In genomic region chr1:189700990-189701389, GRCm38 (mm10) we compare ENCODE assay signal across 8 mouse cellular contexts. TPM values are rescaled to one million over a fixed set of nuclear protein-coding genes. Genes with fewer than 3 reads are reported as not detected.
A peak's percentile ranks its signal among the peaks of the same experiment; 100 is the strongest.
DNase-seq lines count a peak whose midpoint lies in the region; ATAC-seq and TF ChIP-seq lines count a peak whose summit lies in the region.

No protein-coding gene starts in this region.

- no peaks in the 10 kb centered on the region for H3K9me3 ChIP-seq in limb, embryonic 14.5 days (ENCODE audit: control insufficient read depth, low read length)
- no peaks in the 10 kb centered on the region for H3K9me3 ChIP-seq in neural tube, embryonic 11.5 days (ENCODE audit: control insufficient read depth, low read length)

- peak; percentile 67; the same call in 1 of the 2 replicates for ATAC-seq in limb, embryonic 14.5 days (ENCODE audit: low FRiP score, low read depth)
- ATAC-seq in neural tube, embryonic 11.5 days (ENCODE audit: insufficient read depth, low FRiP score, low TSS enrichment): no peak

- no peak overlapping the region for H3K9ac ChIP-seq in limb, embryonic 14.5 days (ENCODE audit: low read depth, low read length, severe bottlenecking)
- no peak overlapping the region for H3K9ac ChIP-seq in neural tube, embryonic 11.5 days (ENCODE audit: low read length)

- no peak overlapping the region for H3K27ac ChIP-seq in limb, embryonic 14.5 days (replicated peaks; ENCODE audit: low read depth, low read length)
- H3K27ac ChIP-seq in neural tube, embryonic 11.5 days (ENCODE audit: low read depth, low read length): no peak overlapping the region

- no peaks in the 10 kb centered on the region for H3K27me3 ChIP-seq in limb, embryonic 14.5 days (ENCODE audit: control insufficient read depth, insufficient read depth, low read length)
- H3K27me3 ChIP-seq in neural tube, embryonic 11.5 days (ENCODE audit: control insufficient read depth, insufficient read depth, low read length): no peaks in the 10 kb centered on the region

- H3K4me1 ChIP-seq in limb, embryonic 14.5 days (ENCODE audit: control insufficient read depth, insufficient read depth, low read length): peaks cover 5% of the 10 kb centered on the region; the same call in 1 of the 2 replicates
- H3K4me1 ChIP-seq in neural tube, embryonic 11.5 days (ENCODE audit: control insufficient read depth, insufficient read depth, low read length): peaks cover 1% of the 10 kb centered on the region; the same call in 1 of the 2 replicates

- no peak overlapping the region for H3K4me2 ChIP-seq in limb, embryonic 14.5 days (replicated peaks; ENCODE audit: low read depth, low read length, severe bottlenecking)
- no peak overlapping the region for H3K4me2 ChIP-seq in neural tube, embryonic 11.5 days (ENCODE audit: low read depth)

- 0% methylated on average over 6 of the region's 6 CpGs for WGBS in limb, embryonic 14.5 days
- under 1% methylated on average over 6 of the region's 6 CpGs for WGBS in neural tube, embryonic 11.5 days

- TF ChIP-seq POLR2A in limb, embryonic 14.5 days (IDR thresholded peaks at IDR 0.05; ENCODE audit: borderline replicate concordance, extremely low read depth, insufficient read depth, insufficient read length): no peak

- H3K36me3 ChIP-seq in limb, embryonic 14.5 days (ENCODE audit: control insufficient read depth, insufficient read depth, low read length): no peaks in the 10 kb centered on the region
- H3K36me3 ChIP-seq in neural tube, embryonic 11.5 days (ENCODE audit: control insufficient read depth, insufficient read depth, low read length): no peaks in the 10 kb centered on the region

- H3K4me3 ChIP-seq in limb, embryonic 14.5 days (replicated peaks; ENCODE audit: low read length): no peak overlapping the region
- no peak overlapping the region for H3K4me3 ChIP-seq in neural tube, embryonic 11.5 days (ENCODE audit: low read depth, low read length)

- DNase-seq in 3T3-L1 (ENCODE audit: low read depth, low spot score): peak; percentile 85
- DNase-seq in NIH3T3 (ENCODE audit: low read depth): peak; percentile 90
- peak; percentile 91 to 93 for DNase-seq in cerebellum, postnatal 10 days
- DNase-seq in frontal cortex, postnatal 10 days (ENCODE audit: low spot score in 2 of 2): peak; percentile 19 to 66
- DNase-seq in kidney, adult 18-20 months: peak; percentile 67
- DNase-seq in limb, embryonic 14.5 days (ENCODE audit: low spot score): peak; percentile 82
- DNase-seq in neural tube, embryonic 11.5 days (ENCODE audit: low spot score): peak; percentile 77
- DNase-seq in testis, postnatal 10 days (ENCODE audit: low spot score): peak; percentile 82

RNA-seq across cellular contexts. Expression of gene Cenpf, which starts 13.1 kb away (rescaled TPM):
- 13.8 and 16.1 TPM in 2 replicates for polyA plus RNA-seq in limb, embryonic 14.5 days (2012; rRNA removed)
- polyA plus RNA-seq in limb, embryonic 14.5 days (2014; fragmentation: Nextera tagmentation; extraction: Ambion mirVana): 58.8 and 69.2 TPM in 2 replicates
- 90.0 and 93.2 TPM in 2 replicates for polyA plus RNA-seq in neural tube, embryonic 11.5 days (2014; fragmentation: Nextera tagmentation; extraction: Ambion mirVana)

RNA-seq across cellular contexts. Expression of gene Ptpn14, which starts 27.1 kb away (rescaled TPM):
- 21.8 and 25.1 TPM in 2 replicates for polyA plus RNA-seq in limb, embryonic 14.5 days (2012; rRNA removed)
- 16.1 and 16.4 TPM in 2 replicates for polyA plus RNA-seq in limb, embryonic 14.5 days (2014; fragmentation: Nextera tagmentation; extraction: Ambion mirVana)
- 7.5 and 8.4 TPM in 2 replicates for polyA plus RNA-seq in neural tube, embryonic 11.5 days (2014; fragmentation: Nextera tagmentation; extraction: Ambion mirVana)
